Mouse (Mus musculus): ENCODE measurements around the gene Slc25a43. TPM values are rescaled to one million over a fixed set of nuclear protein-coding genes. Genes with fewer than 3 reads are reported as not detected.
A peak's percentile ranks its signal among the peaks of the same experiment; 100 is the strongest.

Slc25a43 gene
- polyA plus RNA-seq, 1 experiment from 2014 or later, result 0.93 TPM

DNA sequence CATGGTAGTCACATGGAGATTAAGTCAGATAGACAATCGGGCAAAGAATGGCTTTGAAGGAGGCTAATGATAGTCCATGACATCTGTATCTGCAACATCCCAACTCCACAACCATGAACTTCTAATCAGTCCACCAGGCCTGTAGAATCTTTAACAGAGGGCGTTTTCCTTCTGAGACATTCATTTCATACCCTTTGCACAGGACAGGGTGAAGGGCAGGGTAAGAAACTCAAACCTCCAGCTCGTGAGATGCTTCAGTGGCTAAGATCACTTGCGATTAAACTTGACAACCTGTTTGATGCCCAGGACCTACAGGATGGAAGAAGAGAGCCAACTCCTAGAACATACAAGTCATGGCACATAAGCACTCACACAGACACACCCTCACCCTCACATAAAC, 71.6 kb downstream of the Slc25a43 start:
- no peak overlapping the region for H3K4me2 ChIP-seq (ENCODE audit: low read length)
- ATAC-seq, result no peak
- 84% methylated on average over 4 of the region's 4 CpGs for WGBS

DNA sequence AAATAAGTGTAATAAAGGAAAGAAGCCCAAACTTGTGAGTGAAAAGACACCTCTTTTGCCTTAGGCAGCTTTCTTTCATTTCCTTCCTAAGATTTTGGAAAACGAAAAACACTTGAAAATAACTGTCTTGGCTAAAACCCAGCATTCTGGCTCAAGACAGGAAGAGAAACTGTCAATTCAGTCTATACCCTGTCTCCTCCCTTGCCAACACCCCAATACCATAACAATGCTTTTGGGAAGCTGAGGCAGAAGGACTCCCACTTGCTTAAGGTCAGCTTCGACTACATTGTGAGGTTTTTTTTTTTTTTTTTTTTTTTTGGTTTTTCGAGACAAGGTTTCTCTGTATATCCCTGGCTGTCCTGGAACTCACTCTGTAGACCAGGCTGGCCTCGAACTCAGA, 72.0 kb downstream of the Slc25a43 start:
- Histone ChIP-seq H3K4me1 (ENCODE audit: control insufficient read depth, insufficient read depth, low read length) (0 out of 2 replicates have a peak, but pooled peaks cover 2% of the 10 kb centered on the region), H3K27ac (ENCODE audit: low read length) (no peak overlapping the region), H3K4me2 (ENCODE audit: low read length) (no peak overlapping the region), H3K9ac (ENCODE audit: low read depth, low read length) (no peak overlapping the region), H3K9me3 (replicated peaks; ENCODE audit: control insufficient read depth, low read length, poor library complexity, severe bottlenecking) (no peaks in the 10 kb centered on the region), H3K4me3 (ENCODE audit: low read depth, low read length) (no peak overlapping the region), H3K27me3 (ENCODE audit: control insufficient read depth, insufficient read depth, low read depth, low read length) (no peaks in the 10 kb centered on the region), H3K36me3 (ENCODE audit: control insufficient read depth, insufficient read depth, low read length) (no peaks in the 10 kb centered on the region)
- ATAC-seq, result no peak
- 80% methylated on average over 2 of the region's 4 CpGs for WGBS

More for the DNA sequence above, 71.6 kb downstream of the Slc25a43 start:
- H3K9me3 ChIP-seq (replicated peaks; ENCODE audit: control insufficient read depth, low read length, poor library complexity, severe bottlenecking), result no peaks in the 10 kb centered on the region
- H3K27me3 ChIP-seq (ENCODE audit: control insufficient read depth, insufficient read depth, low read depth, low read length), result no peaks in the 10 kb centered on the region
- H3K4me1 ChIP-seq (ENCODE audit: control insufficient read depth, insufficient read depth, low read length), result 0 out of 2 replicates have a peak, but pooled peaks cover 2% of the 10 kb centered on the region
- no peak overlapping the region for H3K9ac ChIP-seq (ENCODE audit: low read depth, low read length)
- no peaks in the 10 kb centered on the region for H3K36me3 ChIP-seq (ENCODE audit: control insufficient read depth, insufficient read depth, low read length)
- no peak overlapping the region for H3K27ac ChIP-seq (ENCODE audit: low read length)
- H3K4me3 ChIP-seq (ENCODE audit: low read depth, low read length), result no peak overlapping the region

DNA sequence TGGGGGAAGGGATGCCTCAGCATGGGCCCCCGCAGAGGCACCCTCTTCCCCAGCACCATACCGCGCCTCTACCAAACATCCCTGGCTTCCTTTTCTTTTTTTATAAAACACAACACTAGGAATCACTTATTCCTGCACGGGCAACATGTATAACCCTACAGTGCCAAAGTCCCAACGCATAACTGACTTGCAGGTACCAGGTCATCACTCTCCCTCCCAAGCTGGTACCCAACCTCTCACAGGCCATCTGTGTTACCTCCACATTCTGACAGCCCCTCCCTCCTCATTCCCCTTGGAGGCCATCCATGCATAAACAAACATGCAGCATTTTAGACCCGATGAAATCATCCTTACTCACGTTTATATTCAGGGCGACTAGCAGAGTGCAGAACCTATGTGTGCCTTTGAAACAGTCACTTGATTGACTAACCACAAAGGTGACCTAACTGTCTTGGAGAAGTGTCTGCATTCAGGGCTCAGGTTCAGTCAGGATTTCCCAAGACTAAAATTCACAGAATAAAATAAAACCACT, 73.0 kb downstream of the Slc25a43 start:
- WGBS, result 36% methylated on average over 8 of the region's 8 CpGs
- Histone ChIP-seq H3K27ac (ENCODE audit: low read length) (peak overlapping the region; percentile 77), H3K9ac (ENCODE audit: low read depth, low read length) (no peak overlapping the region), H3K4me1 (ENCODE audit: control insufficient read depth, insufficient read depth, low read length) (0 out of 2 replicates have a peak, but pooled peaks cover 2% of the 10 kb centered on the region), H3K36me3 (ENCODE audit: control insufficient read depth, insufficient read depth, low read length) (no peaks in the 10 kb centered on the region), H3K4me2 (ENCODE audit: low read length) (peak overlapping the region; percentile 46), H3K9me3 (replicated peaks; ENCODE audit: control insufficient read depth, low read length, poor library complexity, severe bottlenecking) (no peaks in the 10 kb centered on the region), H3K27me3 (ENCODE audit: control insufficient read depth, insufficient read depth, low read depth, low read length) (no peaks in the 10 kb centered on the region), H3K4me3 (ENCODE audit: low read depth, low read length) (no peak overlapping the region; the same call in 1 of the 2 replicates)
- ATAC-seq, result peak; percentile 50

DNA sequence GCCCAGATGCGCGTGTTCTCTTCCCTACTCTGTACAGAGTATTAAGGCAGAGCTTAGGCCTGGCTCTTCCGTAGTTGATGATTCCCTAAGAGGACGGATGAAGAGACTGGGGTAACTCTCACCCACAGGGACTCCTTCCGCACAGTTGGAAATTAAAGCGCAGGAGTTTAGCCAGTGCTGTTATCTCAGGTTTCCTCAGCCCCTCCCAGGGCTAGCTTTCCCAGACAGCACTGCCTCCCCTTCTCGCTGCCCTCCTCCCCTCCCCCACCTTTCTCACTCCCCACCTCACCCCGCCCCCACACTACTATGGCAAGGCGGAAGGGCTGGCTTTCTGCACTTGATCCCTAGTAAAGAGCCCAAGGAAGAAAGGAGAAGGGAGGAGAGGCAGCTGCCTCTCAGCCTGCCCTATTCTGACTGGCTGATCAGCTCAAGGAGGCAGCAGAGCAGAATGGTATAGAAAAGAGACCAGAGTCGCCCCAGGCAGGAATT, 73.5 kb downstream of the Slc25a43 start:
- no peaks in the 10 kb centered on the region for H3K9me3 ChIP-seq (replicated peaks; ENCODE audit: control insufficient read depth, low read length, poor library complexity, severe bottlenecking)
- H3K27me3 ChIP-seq (ENCODE audit: control insufficient read depth, insufficient read depth, low read depth, low read length), result no peaks in the 10 kb centered on the region
- H3K4me2 ChIP-seq (ENCODE audit: low read length), result peak overlapping the region; percentile 46
- H3K9ac ChIP-seq (ENCODE audit: low read depth, low read length), result peak overlapping the region; percentile 41; the same call in 1 of the 2 replicates
- ATAC-seq, result peak; percentile 80
- H3K27ac ChIP-seq (ENCODE audit: low read length), result peak overlapping the region; percentile 77
- H3K4me3 ChIP-seq (ENCODE audit: low read depth, low read length), result peak overlapping the region; percentile 11; the same call in 1 of the 2 replicates
- WGBS, result 17% methylated on average over 10 of the region's 10 CpGs
- H3K36me3 ChIP-seq (ENCODE audit: control insufficient read depth, insufficient read depth, low read length), result no peaks in the 10 kb centered on the region
- 0 out of 2 replicates have a peak, but pooled peaks cover 2% of the 10 kb centered on the region for H3K4me1 ChIP-seq (ENCODE audit: control insufficient read depth, insufficient read depth, low read length)

DNA sequence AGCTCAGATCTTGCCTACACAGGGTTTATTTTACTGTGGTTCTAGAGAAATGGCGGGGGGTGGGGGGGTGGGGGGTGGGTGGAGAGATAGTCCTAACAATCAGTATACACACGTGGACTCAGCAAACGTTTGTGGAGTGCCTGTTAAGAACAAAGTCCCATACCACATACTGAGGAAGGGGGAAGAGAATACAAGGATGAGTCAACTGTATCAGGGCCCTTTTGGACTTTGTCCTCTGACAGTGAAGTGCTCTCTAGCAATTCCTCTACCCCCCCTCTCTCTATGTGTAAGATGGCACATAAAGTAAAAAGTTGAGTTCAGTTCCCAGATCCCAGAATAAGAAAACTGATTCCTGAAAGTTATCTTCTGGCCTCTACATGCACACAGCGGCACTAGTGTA, 76.1 kb downstream of the Slc25a43 start:
- Histone ChIP-seq H3K9ac (ENCODE audit: low read depth, low read length) (no peak overlapping the region), H3K9me3 (replicated peaks; ENCODE audit: control insufficient read depth, low read length, poor library complexity, severe bottlenecking) (no peaks in the 10 kb centered on the region), H3K4me3 (ENCODE audit: low read depth, low read length) (no peak overlapping the region), H3K27me3 (ENCODE audit: control insufficient read depth, insufficient read depth, low read depth, low read length) (no peaks in the 10 kb centered on the region), H3K27ac (ENCODE audit: low read length) (no peak overlapping the region), H3K36me3 (ENCODE audit: control insufficient read depth, insufficient read depth, low read length) (no peaks in the 10 kb centered on the region), H3K4me1 (ENCODE audit: control insufficient read depth, insufficient read depth, low read length) (0 out of 2 replicates have a peak, but pooled peaks cover 2% of the 10 kb centered on the region), H3K4me2 (ENCODE audit: low read length) (no peak overlapping the region)
- ATAC-seq, result no peak
- WGBS, result 51% methylated on average over 4 of the region's 4 CpGs

DNA sequence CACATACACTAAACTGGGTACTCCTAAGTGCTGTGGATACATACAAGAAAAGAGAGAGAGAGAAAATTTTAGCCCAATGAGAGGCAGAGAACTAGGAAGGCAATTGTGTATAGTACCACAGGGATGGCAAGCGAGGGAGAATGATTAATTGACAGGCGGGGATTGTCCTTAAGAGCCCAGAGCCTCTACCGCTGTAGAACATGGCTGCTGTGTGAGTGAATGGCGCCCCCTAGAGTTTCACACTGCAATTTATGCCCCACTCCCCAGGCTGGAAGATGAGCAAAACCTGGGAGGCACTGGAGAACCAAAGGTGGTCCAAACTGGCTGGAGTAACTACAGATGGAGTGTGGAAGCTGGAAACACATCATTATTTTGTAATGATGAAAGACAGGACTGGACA, 76.7 kb downstream of the Slc25a43 start:
- Histone ChIP-seq H3K9me3 (replicated peaks; ENCODE audit: control insufficient read depth, low read length, poor library complexity, severe bottlenecking) (no peaks in the 10 kb centered on the region), H3K27ac (ENCODE audit: low read length) (no peak overlapping the region), H3K27me3 (ENCODE audit: control insufficient read depth, insufficient read depth, low read depth, low read length) (no peaks in the 10 kb centered on the region), H3K36me3 (ENCODE audit: control insufficient read depth, insufficient read depth, low read length) (no peaks in the 10 kb centered on the region), H3K4me2 (ENCODE audit: low read length) (no peak overlapping the region), H3K4me1 (ENCODE audit: control insufficient read depth, insufficient read depth, low read length) (0 out of 2 replicates have a peak, but pooled peaks cover 2% of the 10 kb centered on the region), H3K9ac (ENCODE audit: low read depth, low read length) (no peak overlapping the region), H3K4me3 (ENCODE audit: low read depth, low read length) (no peak overlapping the region)
- no peak for ATAC-seq
- WGBS, result 12% methylated on average over 4 of the region's 4 CpGs

DNA sequence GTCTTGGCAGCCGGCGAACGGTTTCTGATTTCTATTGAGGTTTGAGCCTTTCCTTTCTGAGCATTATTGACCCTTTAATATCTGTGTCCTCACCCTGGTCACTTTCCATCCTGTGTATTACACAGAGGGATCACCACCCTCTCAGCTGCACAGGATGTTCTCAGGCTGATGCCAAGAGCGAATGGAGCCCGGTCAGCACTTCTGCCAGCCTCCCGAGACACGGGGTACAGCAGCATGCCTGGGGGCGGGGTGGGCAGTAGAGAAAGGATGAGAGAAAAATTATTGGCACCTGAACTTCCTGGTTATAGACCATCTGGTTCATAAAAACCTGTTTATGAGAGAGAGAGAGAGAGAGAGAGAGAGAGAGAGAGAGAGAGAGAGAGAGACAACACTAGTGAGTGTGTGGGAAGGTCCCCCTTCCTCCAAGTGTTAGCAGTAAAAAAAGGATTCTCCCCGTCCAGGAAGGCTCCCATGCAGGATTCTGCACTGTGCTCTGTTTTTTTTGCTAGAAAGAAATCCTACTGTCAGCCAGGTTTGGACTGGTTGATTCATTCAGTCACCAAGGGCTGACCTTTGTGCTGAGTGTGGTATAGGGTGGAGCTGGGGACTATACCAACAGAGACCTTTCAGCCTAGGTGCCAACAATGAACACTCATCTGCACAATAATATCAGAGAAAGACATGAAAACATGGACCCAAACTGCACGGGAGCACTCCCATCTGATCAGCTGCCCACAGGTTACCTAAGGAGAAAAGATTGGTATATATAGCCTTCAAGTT, 80.7 kb downstream of the Slc25a43 start:
- Histone ChIP-seq H3K9me3 (replicated peaks; ENCODE audit: control insufficient read depth, low read length, poor library complexity, severe bottlenecking) (no peaks in the 10 kb centered on the region), H3K9ac (ENCODE audit: low read depth, low read length) (no peak overlapping the region), H3K4me2 (ENCODE audit: low read length) (no peak overlapping the region), H3K4me3 (ENCODE audit: low read depth, low read length) (no peak overlapping the region), H3K4me1 (ENCODE audit: control insufficient read depth, insufficient read depth, low read length) (no peaks in the 10 kb centered on the region), H3K27me3 (ENCODE audit: control insufficient read depth, insufficient read depth, low read depth, low read length) (no peaks in the 10 kb centered on the region), H3K36me3 (ENCODE audit: control insufficient read depth, insufficient read depth, low read length) (no peaks in the 10 kb centered on the region), H3K27ac (ENCODE audit: low read length) (no peak overlapping the region)
- WGBS, result 84% methylated on average over 10 of the region's 10 CpGs
- no peak for ATAC-seq

DNA sequence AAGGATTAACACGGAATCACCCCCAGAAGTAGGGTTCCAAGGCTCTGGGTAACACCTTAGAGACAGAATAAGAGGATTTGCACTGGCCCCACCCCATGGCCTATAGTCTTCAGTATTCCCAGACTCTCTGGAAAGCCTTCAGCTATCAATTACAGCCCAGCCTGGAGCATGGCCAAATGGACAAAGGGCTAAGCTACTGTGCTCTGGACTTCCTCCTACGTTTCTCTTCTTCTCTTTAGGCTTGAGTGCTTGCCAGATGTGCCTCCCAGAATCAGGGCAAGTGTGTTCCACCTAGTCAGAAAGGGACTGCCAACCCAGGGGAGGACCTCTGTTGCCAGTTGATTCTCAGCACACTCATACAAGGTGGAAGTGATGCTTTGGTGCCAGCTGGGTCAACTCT, 81.6 kb downstream of the Slc25a43 start:
- H3K4me3 ChIP-seq (ENCODE audit: low read depth, low read length), result no peak overlapping the region
- no peaks in the 10 kb centered on the region for H3K27me3 ChIP-seq (ENCODE audit: control insufficient read depth, insufficient read depth, low read depth, low read length)
- H3K27ac ChIP-seq (ENCODE audit: low read length), result no peak overlapping the region
- H3K9ac ChIP-seq (ENCODE audit: low read depth, low read length), result no peak overlapping the region
- H3K4me2 ChIP-seq (ENCODE audit: low read length), result no peak overlapping the region
- ATAC-seq, result no peak
- H3K9me3 ChIP-seq (replicated peaks; ENCODE audit: control insufficient read depth, low read length, poor library complexity, severe bottlenecking), result no peaks in the 10 kb centered on the region
- H3K4me1 ChIP-seq (ENCODE audit: control insufficient read depth, insufficient read depth, low read length), result no peaks in the 10 kb centered on the region
- 60% methylated on average over 2 of the region's 2 CpGs for WGBS
- H3K36me3 ChIP-seq (ENCODE audit: control insufficient read depth, insufficient read depth, low read length), result no peaks in the 10 kb centered on the region
